Mouse (Mus musculus) left cerebral cortex, adult 18-20 months (tissue): ENCODE data around the gene Pheta1. TPM values are rescaled to one million over a fixed set of nuclear protein-coding genes. Genes with fewer than 3 reads are reported as not detected.
A peak's percentile ranks its signal among the peaks of the same experiment; 100 is the strongest.

Experiments
- DNase-seq, 2 experiments: peaks; one replicate each; pipeline ENCODE4 v3.0.0; 2021 to 2022; ENCODE audit warnings: low spot score in 2 of 2, mixed read lengths in 1 of 2
- microRNA-seq, 2 experiments: library from miRNA; unstranded; fragments of <30 nt; microRNA quantifications; one replicate each; pipeline ENCODE4 v1.2.0; 2021
- total RNA-seq, 2 experiments: library from RNA; stranded (reverse); gene quantifications; 2 replicates each; pipeline ENCODE4 v1.2.3; 2021

Gene Pheta1
- total RNA-seq, 2 experiments from 2014 or later = 9.8 to 10.1 TPM

DNA sequence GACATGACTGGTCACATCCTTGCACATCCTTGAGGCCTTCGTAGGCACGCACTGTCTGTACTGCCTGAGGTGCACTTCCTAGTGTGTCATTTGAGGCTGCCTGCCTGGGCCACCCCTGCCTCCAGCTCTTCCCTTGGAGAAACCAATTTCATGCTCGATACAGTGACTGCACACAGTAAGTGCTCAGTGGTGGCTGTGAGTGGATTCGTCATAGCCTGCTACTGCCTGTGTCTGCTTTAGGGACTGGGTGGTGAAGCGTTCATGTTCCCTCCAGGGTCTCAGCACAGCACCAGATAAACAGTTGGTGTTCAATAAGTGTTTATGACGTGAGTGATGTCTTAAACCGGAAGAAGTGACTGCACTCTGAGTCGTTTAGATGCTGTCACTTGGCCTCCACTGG is 34.6 kb downstream of the Pheta1 start:
- no peak for DNase-seq

DNA sequence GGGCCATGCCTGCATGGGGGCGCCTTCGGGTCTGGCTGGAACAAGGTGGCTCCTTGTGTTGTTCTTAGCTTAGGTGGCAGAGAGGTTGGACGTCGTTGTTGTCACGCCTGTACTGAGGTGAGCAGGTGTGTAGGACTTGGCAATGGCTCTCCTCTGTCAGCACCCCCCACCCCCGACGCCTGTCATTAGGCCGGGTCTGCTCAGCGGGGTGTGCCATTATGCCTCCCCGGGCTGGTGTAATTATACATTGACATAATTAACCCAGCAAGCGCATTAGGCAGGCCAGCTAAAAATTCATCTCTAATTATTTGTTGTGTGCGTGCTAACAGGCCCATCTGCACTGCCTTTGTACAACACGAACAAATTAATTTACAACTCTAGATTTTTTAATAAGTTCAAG is 40.6 kb downstream of the Pheta1 start:
- no peak for DNase-seq

DNA sequence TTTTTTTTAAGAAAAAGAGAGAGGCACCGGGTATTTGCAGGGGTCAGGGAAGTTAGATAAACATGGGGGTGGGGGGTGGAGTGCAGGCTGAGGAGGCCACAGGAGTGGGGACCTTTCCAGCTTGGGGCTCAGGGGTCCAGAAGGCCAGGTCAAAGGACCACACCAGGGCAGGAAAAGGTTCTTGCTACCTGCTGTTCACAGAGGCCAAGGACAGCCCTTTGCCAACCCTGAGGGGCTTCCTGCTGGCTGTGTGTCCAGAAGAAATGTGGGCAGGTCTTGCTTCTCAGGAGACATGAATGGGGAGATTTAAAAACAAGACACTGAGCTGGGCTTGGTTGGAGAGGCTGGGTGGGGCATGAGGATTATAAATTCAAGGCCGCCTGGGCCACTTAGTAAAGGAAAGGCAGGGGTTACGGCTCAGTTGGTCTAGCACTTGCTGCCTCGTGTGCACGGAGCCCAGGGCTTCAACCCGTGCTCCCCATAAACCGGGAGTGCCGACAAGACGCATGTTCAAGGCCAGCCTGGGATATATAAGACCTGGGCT is 41.1 kb downstream of the Pheta1 start:
- DNase-seq = no peak

DNA sequence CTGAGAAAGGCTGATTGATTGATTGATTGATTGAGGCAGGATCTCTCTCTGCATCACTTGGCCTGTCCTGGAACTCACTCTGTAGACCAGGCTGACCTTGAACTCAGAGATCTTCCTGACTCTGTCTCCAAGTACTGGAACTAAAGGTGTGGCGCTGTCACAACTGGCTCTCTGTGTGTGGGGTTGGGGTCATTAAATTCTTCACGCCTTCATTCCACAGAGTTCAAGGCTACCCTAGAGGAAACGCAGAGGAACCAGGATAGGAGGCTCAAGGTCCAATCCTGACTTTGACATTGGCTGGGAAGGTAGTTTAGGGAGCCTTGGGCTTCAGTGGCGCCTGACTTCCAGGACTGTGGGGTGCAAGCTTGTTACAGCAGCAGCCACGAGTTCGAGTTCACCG is 42.1 kb downstream of the Pheta1 start:
- DNase-seq = no peak

DNA sequence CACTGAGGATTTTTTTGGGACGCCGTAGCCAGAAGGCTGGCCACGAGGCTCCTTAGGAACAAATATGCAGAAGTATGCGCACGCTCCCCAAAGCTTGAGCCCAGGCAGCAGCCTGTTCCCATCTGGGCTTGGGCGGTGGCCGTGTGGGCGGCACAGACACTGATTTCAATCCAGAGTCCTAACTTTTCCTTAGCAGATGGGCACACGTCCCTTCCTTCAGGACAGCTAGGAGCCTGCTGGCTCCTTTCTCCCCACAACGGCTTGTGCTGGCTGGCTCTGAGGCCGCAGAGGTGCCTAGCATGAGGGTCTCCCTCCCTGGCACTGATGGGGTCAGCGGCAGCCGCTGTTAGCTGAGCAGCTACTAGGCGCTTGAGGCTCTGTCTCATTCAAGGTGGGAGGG is 43.5 kb downstream of the Pheta1 start:
- DNase-seq = peak; percentile 84 to 90

DNA sequence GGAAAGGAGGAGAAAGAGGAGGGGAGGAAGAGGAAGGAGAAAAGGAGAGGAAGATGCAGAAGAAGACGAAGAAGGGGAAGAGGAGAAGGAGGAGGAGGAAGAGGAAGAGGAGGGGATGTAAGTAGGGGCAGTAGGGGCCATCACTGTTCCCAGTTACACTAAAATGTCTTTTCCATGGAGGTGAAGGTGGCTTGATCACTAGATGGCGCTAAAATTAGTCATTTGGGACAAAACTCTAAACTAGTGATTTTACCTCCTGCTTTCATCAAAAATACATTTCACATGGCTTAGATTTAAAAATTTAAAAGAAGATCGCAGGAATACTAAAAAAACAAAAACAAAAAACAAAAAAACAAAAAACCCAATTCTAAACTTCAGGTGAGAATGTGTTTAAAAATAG is 44.8 kb downstream of the Pheta1 start:
- DNase-seq = no peak

DNA sequence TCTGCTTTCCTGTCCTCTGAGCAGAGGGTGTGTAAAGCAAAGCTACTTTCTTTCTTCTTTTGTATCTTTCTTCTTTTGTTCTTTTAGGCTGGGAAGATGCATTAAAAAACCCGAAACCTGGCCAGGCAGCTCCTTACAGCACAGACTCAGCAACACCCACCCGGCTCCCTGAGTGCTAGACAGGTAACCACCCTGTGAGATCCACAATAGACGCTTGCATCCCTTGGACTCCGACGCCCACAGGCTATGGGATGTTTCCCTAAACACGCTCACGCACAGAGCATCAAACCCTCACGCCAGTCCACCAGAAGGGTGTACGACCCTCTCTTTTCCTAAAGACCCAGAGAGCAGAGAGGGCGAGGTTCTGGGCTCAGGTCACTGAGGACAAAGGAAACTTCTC is 45.9 kb downstream of the Pheta1 start:
- DNase-seq = no peak

DNA sequence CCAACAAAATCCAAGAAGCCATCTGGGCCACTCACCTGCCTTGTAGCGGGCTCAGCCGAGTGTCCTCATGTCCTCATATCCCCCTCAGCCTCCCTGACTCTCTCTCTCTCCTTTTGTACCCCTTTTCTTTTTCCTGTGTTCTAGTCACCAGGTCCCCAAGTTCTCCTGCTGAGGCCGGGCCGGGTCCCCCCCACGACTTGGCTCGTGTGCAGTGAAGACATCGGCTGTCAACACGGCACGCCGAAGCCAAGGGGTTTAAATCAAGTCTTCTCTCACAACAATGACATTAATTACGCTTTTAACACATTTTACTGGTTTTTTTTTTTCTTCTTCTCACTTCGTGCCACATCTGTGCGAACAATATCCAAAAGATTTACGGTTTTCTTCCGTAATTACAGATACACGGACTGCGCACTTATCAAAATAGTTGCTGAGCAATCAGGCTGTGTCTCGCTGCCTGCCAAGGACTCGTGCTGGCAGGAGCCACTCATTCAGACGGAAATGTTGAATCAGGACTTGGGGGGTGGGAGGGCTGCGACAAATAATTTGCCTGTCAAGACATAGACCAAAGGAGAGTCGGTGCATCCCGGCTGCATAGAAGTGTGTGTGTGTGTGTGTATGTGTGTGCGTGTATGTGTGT is 46.5 kb downstream of the Pheta1 start:
- no peak for DNase-seq

DNA sequence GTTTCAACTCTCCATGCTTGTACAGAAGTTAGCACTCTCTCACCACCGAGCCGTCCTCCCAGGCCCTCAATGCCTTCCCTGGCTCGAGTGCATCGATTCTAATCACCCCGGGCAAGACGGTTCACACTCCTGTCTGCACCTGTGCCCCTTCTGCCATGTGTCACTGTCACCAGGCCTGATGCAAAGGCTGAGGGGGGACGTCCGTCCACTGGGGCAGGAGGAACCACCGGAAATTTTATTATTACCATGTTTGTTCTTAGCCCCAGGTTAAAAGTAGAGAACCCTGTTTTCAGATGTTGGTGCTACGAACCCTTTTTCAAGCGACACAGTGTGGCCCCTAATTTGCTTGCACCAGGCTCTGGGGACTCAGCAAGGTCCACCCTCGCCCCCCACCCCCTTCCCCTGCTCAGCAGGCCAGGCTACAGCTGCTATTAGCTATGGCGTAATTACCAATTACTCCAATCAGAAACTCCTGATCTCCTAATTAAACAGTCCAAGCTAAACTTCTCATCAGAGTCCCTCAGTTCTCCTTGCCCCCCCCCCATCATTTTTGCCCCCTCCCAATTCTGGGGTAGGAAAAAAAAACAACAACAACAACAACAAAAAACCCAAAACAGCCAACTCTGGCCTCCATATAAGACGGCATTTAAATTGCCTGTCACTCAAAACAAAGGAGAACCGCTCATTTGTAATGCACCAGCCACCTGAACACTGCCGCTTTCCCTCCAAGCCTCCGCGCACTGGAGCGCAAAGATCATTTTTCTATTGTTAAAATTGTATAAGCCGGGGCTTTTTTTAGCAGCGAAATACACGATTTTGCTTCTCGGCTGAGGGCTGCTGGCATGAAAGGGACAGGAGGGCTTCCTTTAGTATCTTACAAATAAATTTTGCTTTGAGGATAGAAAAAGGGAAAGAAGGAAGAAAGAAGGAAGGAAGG is 54.3 kb downstream of the Pheta1 start:
- DNase-seq = no peak

Small RNAs within 50 kb of the gene (microRNA-seq; reads per million reads assigned to microRNA genes)
- 11.2 reads per million in 2 experiments for gene Mir7031

Other genes with a start within 250 kb of the Pheta1 start
- 1 to 10 TPM; 6.0 to 6.2 TPM for gene Acad12, start 230.0 kb upstream of the Pheta1 start, total RNA-seq
- gene Acad10, start 188.5 kb upstream of the Pheta1 start, total RNA-seq = 1 to 10 TPM; 4.5 to 5.3 TPM
- gene Brap, start 188.4 kb upstream of the Pheta1 start, total RNA-seq = 10 to 100 TPM; 65.2 to 67.6 TPM
- gene Atxn2, start 137.6 kb upstream of the Pheta1 start, total RNA-seq = 100 to 1,000 TPM; 215 to 226 TPM
- gene Sh2b3, start 11.3 kb upstream of the Pheta1 start, total RNA-seq = 10 to 100 TPM; 24.3 to 26.4 TPM
- gene Cux2, start 201.1 kb downstream of the Pheta1 start, total RNA-seq = 100 to 1,000 TPM; 192 to 210 TPM